Mouse (Mus musculus) heart, embryonic 14.5 days (tissue): ENCODE measurements around the gene Fnbp1l. TPM values are rescaled to one million over a fixed set of nuclear protein-coding genes. Genes with fewer than 3 reads are reported as not detected.
A peak's percentile ranks its signal among the peaks of the same experiment; 100 is the strongest.

Source experiments
- ATAC-seq: fragments of 200-750 bp; cut with Nextera tagmentation; 2 replicates; pipeline ENCODE4 v1.8.0; 2017; ENCODE audit warnings: low read depth, moderate TSS enrichment; ENCODE audit not compliant: insufficient number of reproducible peaks, insufficient read depth, low FRiP score
- H3K27ac ChIP-seq, 2 experiments: fragments of 200-500 bp in 1 of 2; fragments of 300-500 bp in 1 of 2; sonication (generic) in 1 of 2; replicated peaks in 1 of 2; 2 replicates each; pipeline ENCODE4 v1.5.1; 2012 to 2014; ENCODE audit warnings: low read depth in 2 of 2, low read length in 2 of 2, control low read depth in 1 of 2, mild to moderate bottlenecking in 1 of 2, mixed read lengths in 1 of 2; ENCODE audit not compliant: control insufficient read depth in 1 of 2, insufficient read depth in 1 of 2
- H3K27me3 ChIP-seq: fragments of 300-500 bp; sonication (generic); 2 replicates; pipeline ENCODE4 v1.6.1; 2014; ENCODE audit warnings: mild to moderate bottlenecking, low read length, control low read depth; ENCODE audit not compliant: control insufficient read depth, insufficient read depth
- H3K36me3 ChIP-seq: fragments of 300-500 bp; sonication (generic); 2 replicates; pipeline ENCODE4 v1.6.1; 2014; ENCODE audit warnings: mild to moderate bottlenecking, control low read depth, low read length, mixed read lengths; ENCODE audit not compliant: control insufficient read depth, insufficient read depth
- H3K4me1 ChIP-seq, 2 experiments: fragments of 200-500 bp in 1 of 2; fragments of 300-500 bp in 1 of 2; sonication (generic) in 1 of 2; 2 replicates each; pipeline ENCODE4 v1.6.1; 2012 to 2014; ENCODE audit warnings: low read length in 2 of 2, control low read depth in 1 of 2, mixed read lengths in 1 of 2; ENCODE audit not compliant: control insufficient read depth in 2 of 2, insufficient read depth in 2 of 2
- H3K4me2 ChIP-seq: fragments of 300-500 bp; sonication (generic); 2 replicates; pipeline ENCODE4 v1.6.1; 2014; ENCODE audit warnings: mild to moderate bottlenecking, low read length
- H3K4me3 ChIP-seq, 2 experiments: fragments of 200-500 bp in 1 of 2; fragments of 300-500 bp in 1 of 2; sonication (generic) in 1 of 2; 2 replicates each; pipeline ENCODE4 v1.5.1; 2012 to 2014; ENCODE audit warnings: low read length in 2 of 2, mild to moderate bottlenecking in 2 of 2, control low read depth in 1 of 2, low read depth in 1 of 2, moderate library complexity in 1 of 2; ENCODE audit not compliant: control insufficient read depth in 1 of 2, insufficient read depth in 1 of 2
- H3K9ac ChIP-seq: fragments of 300-500 bp; sonication (generic); 2 replicates; pipeline ENCODE4 v1.6.1; 2014; ENCODE audit warnings: mild to moderate bottlenecking, low read length
- H3K9me3 ChIP-seq: fragments of 300-500 bp; sonication (generic); 2 replicates; pipeline ENCODE4 v1.6.1; 2016; ENCODE audit warnings: low read length, control low read depth; ENCODE audit not compliant: control insufficient read depth
- WGBS: fragments of 180-500 bp; shearing (Covaris S2); extraction: QIAGEN DNeasy Blood & Tissue Kit; methylation state at CpG from one replicate; pipeline ENCODE4 v1.1.7; 2014; 5-methylcytosine and 5-hydroxymethylcytosine counted together
- polyA plus RNA-seq: library from polyadenylated mRNA; unstranded; fragments of >200 nt; fragmentation: Nextera tagmentation; extraction: Ambion mirVana; gene quantifications from 2 replicates; pipeline ENCODE4 v1.2.1, GENCODE M21; 2014

Fnbp1l gene
- polyA plus RNA-seq, 1 experiment from 2014 or later, result 29.5 TPM

DNA sequence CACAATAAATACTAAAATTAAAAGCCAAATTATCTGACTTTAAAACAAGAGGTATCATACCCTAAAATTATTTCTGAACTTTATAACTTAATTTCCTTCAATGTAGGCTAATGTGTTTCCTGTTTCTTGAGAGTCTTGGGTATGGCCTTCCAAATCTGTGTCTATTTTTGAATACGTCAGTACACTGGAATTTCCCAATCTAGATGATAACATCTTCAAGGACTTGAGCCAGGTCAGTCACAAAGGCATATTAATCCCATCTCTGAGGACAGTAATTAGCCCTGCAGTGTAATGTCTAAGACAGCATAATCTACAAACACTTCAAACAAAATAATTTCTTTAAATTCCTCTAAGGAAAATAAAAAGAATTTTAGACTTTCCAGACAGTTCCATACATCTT is 17.8 kb upstream of the Fnbp1l start:
- Histone ChIP-seq H3K36me3 (no peaks in the 10 kb centered on the region), H3K4me3 (no peak overlapping the region), H3K27ac (no peak overlapping the region), H3K4me1 (peaks cover 0 to 2% of the 10 kb centered on the region in 2 experiments; a peak in 1 of 4 replicates), H3K4me2 (no peak overlapping the region), H3K9me3 (no peaks in the 10 kb centered on the region), H3K27me3 (no peaks in the 10 kb centered on the region), H3K9ac (no peak overlapping the region)
- 27% methylated on average over 1 of the region's 1 CpGs for WGBS
- ATAC-seq, result no peak

- ATAC-seq, result no peak
- H3K4me1 ChIP-seq, result peaks cover 0 to 2% of the 10 kb centered on the region in 2 experiments; a peak in 1 of 4 replicates
- no peaks in the 10 kb centered on the region for H3K9me3 ChIP-seq
- H3K9ac ChIP-seq, result peak overlapping the region; percentile 26; the same call in 1 of the 2 replicates
- H3K27ac ChIP-seq, result peak overlapping the region; percentile 13 to 55; a peak in 1 of 4 replicates
- peak overlapping the region; percentile 18 for H3K4me2 ChIP-seq
- WGBS, result 18% methylated on average over 12 of the region's 12 CpGs
- no peak overlapping the region for H3K4me3 ChIP-seq
- H3K36me3 ChIP-seq, result no peaks in the 10 kb centered on the region
- no peaks in the 10 kb centered on the region for H3K27me3 ChIP-seq
Measured at GRCm38 (mm10) chr3:122635246-122635645, 15.7 kb upstream of the Fnbp1l start.

- Histone ChIP-seq H3K9ac (no peak overlapping the region), H3K4me2 (peak overlapping the region; percentile 48), H3K27ac (no peak overlapping the region), H3K27me3 (no peaks in the 10 kb centered on the region), H3K4me1 (peaks cover 0 to 6% of the 10 kb centered on the region in 2 experiments; a peak in 1 of 4 replicates), H3K4me3 (peak overlapping the region; percentile 13 to 27), H3K9me3 (no peaks in the 10 kb centered on the region), H3K36me3 (no peaks in the 10 kb centered on the region)
- WGBS, result 8% methylated on average over 13 of the region's 13 CpGs
- ATAC-seq, result peak; percentile 59; the same call in 1 of the 2 replicates
Measured at GRCm38 (mm10) chr3:122629580-122629979, 10.1 kb upstream of the Fnbp1l start.

GRCm38 (mm10) chr3:122628956-122629355 is 9.4 kb upstream of the Fnbp1l start:
- WGBS, result 67% methylated on average over 3 of the region's 3 CpGs
- H3K4me1 ChIP-seq, result peaks cover 0 to 6% of the 10 kb centered on the region in 2 experiments; a peak in 1 of 4 replicates
- no peaks in the 10 kb centered on the region for H3K27me3 ChIP-seq
- H3K27ac ChIP-seq, result no peak overlapping the region
- H3K36me3 ChIP-seq, result no peaks in the 10 kb centered on the region
- no peak overlapping the region for H3K4me3 ChIP-seq
- H3K9me3 ChIP-seq, result no peaks in the 10 kb centered on the region
- no peak for ATAC-seq
- H3K4me2 ChIP-seq, result no peak overlapping the region
- no peak overlapping the region for H3K9ac ChIP-seq

DNA sequence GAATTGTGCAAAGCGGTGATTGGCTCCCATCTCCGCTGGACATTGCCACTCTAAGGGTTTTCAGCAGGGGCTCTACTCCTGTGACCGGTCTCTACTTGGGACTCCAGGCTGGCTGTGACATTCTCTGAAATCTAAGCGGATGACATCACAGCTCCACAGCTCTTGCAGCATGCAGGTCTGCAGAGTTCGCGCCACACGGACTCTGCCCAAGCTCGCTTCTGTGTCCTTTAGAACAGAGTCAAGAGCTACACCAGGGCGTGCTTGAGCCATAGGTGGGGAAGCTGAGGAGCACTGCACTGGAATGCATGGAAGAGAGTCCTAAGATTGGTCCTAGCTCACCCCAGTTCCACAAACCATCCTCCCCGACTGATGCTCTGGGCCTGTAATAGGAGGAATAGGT is 9.0 kb upstream of the Fnbp1l start:
- Histone ChIP-seq H3K9ac (no peak overlapping the region), H3K4me1 (peaks cover 0 to 6% of the 10 kb centered on the region in 2 experiments; a peak in 1 of 4 replicates), H3K36me3 (no peaks in the 10 kb centered on the region), H3K27ac (no peak overlapping the region), H3K9me3 (no peaks in the 10 kb centered on the region), H3K4me3 (no peak overlapping the region), H3K4me2 (no peak overlapping the region), H3K27me3 (no peaks in the 10 kb centered on the region)
- ATAC-seq, result no peak
- 80% methylated on average over 10 of the region's 10 CpGs for WGBS

- Histone ChIP-seq H3K27me3 (no peaks in the 10 kb centered on the region), H3K27ac (no peak overlapping the region), H3K4me2 (no peak overlapping the region), H3K9me3 (no peaks in the 10 kb centered on the region), H3K9ac (no peak overlapping the region), H3K4me3 (no peak overlapping the region), H3K4me1 (peaks cover 0 to 6% of the 10 kb centered on the region in 2 experiments; a peak in 1 of 4 replicates), H3K36me3 (no peaks in the 10 kb centered on the region)
- no peak for ATAC-seq
- WGBS, result 80% methylated on average over 6 of the region's 6 CpGs
Measured at GRCm38 (mm10) chr3:122627846-122628245, 8.3 kb upstream of the Fnbp1l start.

DNA sequence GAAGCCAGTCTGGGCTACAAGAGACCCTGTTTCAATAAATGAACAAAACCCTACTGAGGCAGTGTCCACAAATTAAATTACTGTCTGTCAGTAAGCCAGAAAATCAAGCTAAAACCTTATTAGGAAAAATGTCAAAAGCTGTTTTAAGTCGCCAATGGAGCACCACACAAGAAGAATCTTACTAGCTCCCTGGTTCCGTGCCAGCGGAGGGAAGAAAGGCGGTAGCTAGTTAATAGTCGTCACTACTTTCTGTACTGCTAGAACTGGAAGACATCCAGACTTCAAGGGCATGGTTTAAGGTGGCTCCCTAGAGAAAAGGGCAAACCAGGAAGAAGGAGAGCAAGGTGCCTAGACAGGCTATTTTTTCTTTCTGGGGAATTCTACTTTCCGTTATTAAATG is 5.1 kb upstream of the Fnbp1l start:
- Histone ChIP-seq H3K27me3 (no peaks in the 10 kb centered on the region), H3K4me3 (no peak overlapping the region)
- WGBS, result 58% methylated on average over 6 of the region's 6 CpGs

More for the DNA sequence above, 5.1 kb upstream of the Fnbp1l start:
- H3K4me1 ChIP-seq, result peaks cover 2 to 6% of the 10 kb centered on the region in 2 experiments; a peak in 3 of 4 replicates
- H3K4me2 ChIP-seq, result no peak overlapping the region
- no peak overlapping the region for H3K9ac ChIP-seq
- H3K9me3 ChIP-seq, result no peaks in the 10 kb centered on the region
- H3K36me3 ChIP-seq, result no peaks in the 10 kb centered on the region
- H3K27ac ChIP-seq, result no peak overlapping the region
- no peak for ATAC-seq
